Mouse (Mus musculus) thymus, adult 2 months (tissue): ENCODE measurements at regions not wholly inside any gene's neighbourhood (a gene's known extent, or its start where the extent isn't known, plus 50 kb on each side); places are given as distances from the start of the nearest gene placed in this dataset.

Source experiments
- CTCF ChIP-seq: fragments of 200-500 bp; IDR thresholded peaks from 2 replicates; pipeline ENCODE4 v1.5.1; 2012; ENCODE audit warnings: mild to moderate bottlenecking, control low read depth, low read length, moderate library complexity, borderline replicate concordance; ENCODE audit not compliant: control insufficient read depth, poor library complexity, insufficient read depth; ENCODE audit errors: extremely low read depth
- POLR2A ChIP-seq: fragments of 200-500 bp; IDR thresholded peaks from 2 replicates; pipeline ENCODE4 v1.6.1; 2012; ENCODE audit warnings: mild to moderate bottlenecking, low read length, control low read depth, moderate library complexity; ENCODE audit not compliant: control insufficient read depth, poor library complexity, insufficient read depth; ENCODE audit errors: extremely low read depth

- TF ChIP-seq CTCF: no peak
- TF ChIP-seq POLR2A: no peak
Measured at GRCm38 (mm10) chr16:95092471-95093221, 95.1 kb upstream of the Kcnj6 start.
